Mouse (Mus musculus) myocyte (in vitro differentiated cells): ENCODE data around the gene Lamb1.

Source experiments
- CEBPB ChIP-seq: IDR thresholded peaks from 2 replicates; pipeline ENCODE4 v1.6.1; 2011; ENCODE audit warnings: mild to moderate bottlenecking, moderate library complexity; ENCODE audit not compliant: poor library complexity, insufficient read depth, severe bottlenecking
- E2F4 ChIP-seq: IDR thresholded peaks from one replicate; pipeline ENCODE4 v1.6.1; 2011; ENCODE audit warnings: mild to moderate bottlenecking, control low read depth, moderate library complexity; ENCODE audit not compliant: insufficient read depth
- MAX ChIP-seq: IDR thresholded peaks from one replicate; pipeline ENCODE4 v1.6.1; 2011; ENCODE audit warnings: low read depth, mild to moderate bottlenecking, control low read depth
- MYOD1 ChIP-seq, 3 experiments: IDR thresholded peaks; one replicate each; pipeline ENCODE4 v1.6.1; 2011; ENCODE audit warnings: control low read depth in 2 of 3, low read depth in 2 of 3, mild to moderate bottlenecking in 2 of 3, moderate library complexity in 1 of 3; ENCODE audit not compliant: insufficient read length in 2 of 3, control insufficient read depth in 1 of 3
- MYOG ChIP-seq, 3 experiments: IDR thresholded peaks; one replicate each; pipeline ENCODE4 v1.6.1; 2011; ENCODE audit warnings: control low read depth in 2 of 3, low read depth in 2 of 3, mild to moderate bottlenecking in 2 of 3; ENCODE audit not compliant: insufficient read length in 2 of 3, control insufficient read depth in 1 of 3, insufficient read depth in 1 of 3
- POLR2A ChIP-seq: IDR thresholded peaks from one replicate; pipeline ENCODE4 v1.6.1; 2011; ENCODE audit warnings: low read depth, mild to moderate bottlenecking, control low read depth, moderate library complexity; ENCODE audit not compliant: insufficient read length
- POLR2AphosphoS2 ChIP-seq: IDR thresholded peaks from one replicate; pipeline ENCODE4 v1.6.1; 2011; ENCODE audit warnings: low read depth, control low read depth; ENCODE audit not compliant: insufficient read length
- SRF ChIP-seq: IDR thresholded peaks from one replicate; pipeline ENCODE4 v1.6.1; 2011; ENCODE audit warnings: low read depth; ENCODE audit not compliant: control insufficient read depth, insufficient read length
- TCF12 ChIP-seq: IDR thresholded peaks from one replicate; pipeline ENCODE4 v1.6.1; 2011; ENCODE audit warnings: mild to moderate bottlenecking, control low read depth; ENCODE audit not compliant: poor library complexity, insufficient read depth, severe bottlenecking
- TCF3 ChIP-seq: IDR thresholded peaks from one replicate; pipeline ENCODE4 v1.6.1; 2011; ENCODE audit warnings: low read depth, control low read depth; ENCODE audit not compliant: insufficient read length
- USF1 ChIP-seq: IDR thresholded peaks from one replicate; pipeline ENCODE4 v1.6.1; 2011; ENCODE audit warnings: low read depth, mild to moderate bottlenecking, control low read depth, moderate library complexity

GRCm38 (mm10) chr12:31289046-31289445, 24.0 kb downstream of the Lamb1 start:
- TF ChIP-seq MAX, result no peak
- no peak for TF ChIP-seq POLR2A
- no peak for TF ChIP-seq USF1
- TF ChIP-seq TCF12, result no peak
- TF ChIP-seq TCF3, result no peak
- TF ChIP-seq CEBPB, result no peak
- no peak for TF ChIP-seq POLR2AphosphoS2
- no peak for TF ChIP-seq MYOD1 (IDR thresholded peaks at IDR 0.05; ENCODE audit: control insufficient read depth in 1 of 3, insufficient read length in 2 of 3, low read depth in 2 of 3)
- TF ChIP-seq E2F4, result no peak
- TF ChIP-seq SRF, result no peak
- no peak for TF ChIP-seq MYOG (IDR thresholded peaks at IDR 0.05; ENCODE audit: control insufficient read depth in 1 of 3, insufficient read depth in 1 of 3, insufficient read length in 2 of 3, low read depth in 2 of 3)
